7 mouse cellular contexts compared by ENCODE assay signal in genomic region chr11:40753836-40754235, GRCm38 (mm10). TPM values are rescaled to one million over a fixed set of nuclear protein-coding genes. Genes with fewer than 3 reads are reported as not detected.
A peak's percentile ranks its signal among the peaks of the same experiment; 100 is the strongest.
DNase-seq lines count a peak whose midpoint lies in the region; ATAC-seq lines count a peak whose summit lies in the region.

No protein-coding gene starts in this region.

- no peak for ATAC-seq in limb, embryonic 12.5 days (ENCODE audit: insufficient number of reproducible peaks, insufficient read depth, low FRiP score, low TSS enrichment, low read depth)
- ATAC-seq in embryonic facial prominence, embryonic 15.5 days (ENCODE audit: insufficient number of reproducible peaks, low FRiP score, low TSS enrichment, low read depth): no peak
- ATAC-seq in hindbrain, embryonic 14.5 days (ENCODE audit: low FRiP score): no peak
- ATAC-seq in neural tube, embryonic 13.5 days (ENCODE audit: low read depth): no peak

- H3K9ac ChIP-seq in limb, embryonic 12.5 days (replicated peaks): no peak overlapping the region
- H3K9ac ChIP-seq in embryonic facial prominence, embryonic 15.5 days: no peak overlapping the region
- no peak overlapping the region for H3K9ac ChIP-seq in hindbrain, embryonic 14.5 days
- no peak overlapping the region for H3K9ac ChIP-seq in neural tube, embryonic 13.5 days

- H3K27me3 ChIP-seq in limb, embryonic 12.5 days: no peaks in the 10 kb centered on the region
- no peaks in the 10 kb centered on the region for H3K27me3 ChIP-seq in limb, embryonic 10.5 days (ENCODE audit: low read depth, poor library complexity, severe bottlenecking)
- no peaks in the 10 kb centered on the region for H3K27me3 ChIP-seq in embryonic facial prominence, embryonic 15.5 days
- no peaks in the 10 kb centered on the region for H3K27me3 ChIP-seq in hindbrain, embryonic 14.5 days (ENCODE audit: control insufficient read depth, insufficient read depth, low read length)
- no peaks in the 10 kb centered on the region for H3K27me3 ChIP-seq in neural tube, embryonic 13.5 days

- peak overlapping the region; percentile 76 for H3K4me2 ChIP-seq in limb, embryonic 12.5 days
- H3K4me2 ChIP-seq in embryonic facial prominence, embryonic 15.5 days (replicated peaks): peak overlapping the region; percentile 74; the same call in 1 of the 2 replicates
- peak overlapping the region; percentile 76 for H3K4me2 ChIP-seq in hindbrain, embryonic 14.5 days (replicated peaks)
- H3K4me2 ChIP-seq in neural tube, embryonic 13.5 days: peak overlapping the region; percentile 75

- peaks cover 9% of the 10 kb centered on the region for H3K4me1 ChIP-seq in limb, embryonic 12.5 days (replicated peaks)
- H3K4me1 ChIP-seq in limb, embryonic 10.5 days: peaks cover 11% of the 10 kb centered on the region
- H3K4me1 ChIP-seq in embryonic facial prominence, embryonic 15.5 days: peaks cover 8% of the 10 kb centered on the region; the same call in 1 of the 2 replicates
- H3K4me1 ChIP-seq in hindbrain, embryonic 14.5 days (replicated peaks; ENCODE audit: control insufficient read depth, insufficient read depth, low read length): peaks cover 11% of the 10 kb centered on the region
- peaks cover 21% of the 10 kb centered on the region for H3K4me1 ChIP-seq in neural tube, embryonic 13.5 days (replicated peaks)

- H3K9me3 ChIP-seq in limb, embryonic 12.5 days: no peaks in the 10 kb centered on the region
- H3K9me3 ChIP-seq in limb, embryonic 10.5 days (replicated peaks): no peaks in the 10 kb centered on the region
- no peaks in the 10 kb centered on the region for H3K9me3 ChIP-seq in embryonic facial prominence, embryonic 15.5 days (replicated peaks)
- H3K9me3 ChIP-seq in hindbrain, embryonic 14.5 days (ENCODE audit: control insufficient read depth, low read length): no peaks in the 10 kb centered on the region
- H3K9me3 ChIP-seq in neural tube, embryonic 13.5 days: no peaks in the 10 kb centered on the region

- 0 out of 2 replicates have a peak, but pooled peaks cover 7% of the 10 kb centered on the region for H3K36me3 ChIP-seq in limb, embryonic 12.5 days
- H3K36me3 ChIP-seq in limb, embryonic 10.5 days: no peaks in the 10 kb centered on the region
- peaks cover 17% of the 10 kb centered on the region for H3K36me3 ChIP-seq in embryonic facial prominence, embryonic 15.5 days
- H3K36me3 ChIP-seq in hindbrain, embryonic 14.5 days (replicated peaks; ENCODE audit: control insufficient read depth, insufficient read depth): peaks cover 21% of the 10 kb centered on the region
- H3K36me3 ChIP-seq in neural tube, embryonic 13.5 days: peaks cover 15% of the 10 kb centered on the region

- H3K27ac ChIP-seq in limb, embryonic 12.5 days: no peak overlapping the region
- no peak overlapping the region for H3K27ac ChIP-seq in limb, embryonic 10.5 days
- no peak overlapping the region for H3K27ac ChIP-seq in embryonic facial prominence, embryonic 15.5 days (replicated peaks)
- H3K27ac ChIP-seq in hindbrain, embryonic 14.5 days: no peak overlapping the region
- no peak overlapping the region for H3K27ac ChIP-seq in neural tube, embryonic 13.5 days (replicated peaks)

- WGBS in limb, embryonic 12.5 days: 74% methylated on average over 6 of the region's 6 CpGs
- WGBS in limb, embryonic 10.5 days: 77% methylated on average over 6 of the region's 6 CpGs
- 55% methylated on average over 6 of the region's 6 CpGs for WGBS in embryonic facial prominence, embryonic 15.5 days
- 83% methylated on average over 6 of the region's 6 CpGs for WGBS in hindbrain, embryonic 14.5 days
- 86% methylated on average over 6 of the region's 6 CpGs for WGBS in neural tube, embryonic 13.5 days

- no peak for DNase-seq in limb, embryonic 10.5 days (ENCODE audit: low spot score)
- DNase-seq in hindbrain, embryonic 14.5 days (ENCODE audit: low spot score): no peak
- DNase-seq in ovary, postnatal 10 days (ENCODE audit: low spot score): no peak
- no peak for DNase-seq in cerebellum, postnatal 25 days

- H3K4me3 ChIP-seq in limb, embryonic 12.5 days (replicated peaks): no peak overlapping the region
- no peak overlapping the region for H3K4me3 ChIP-seq in limb, embryonic 10.5 days
- H3K4me3 ChIP-seq in embryonic facial prominence, embryonic 15.5 days (replicated peaks): peak overlapping the region; percentile 90
- H3K4me3 ChIP-seq in hindbrain, embryonic 14.5 days (replicated peaks; ENCODE audit: low read length): no peak overlapping the region
- H3K4me3 ChIP-seq in neural tube, embryonic 13.5 days: no peak overlapping the region

RNA-seq across cellular contexts. Expression of gene Ccng1, which starts 1.3 kb away (rescaled TPM):
- polyA plus RNA-seq in limb, embryonic 12.5 days (2016; fragmentation: Nextera tagmentation; extraction: Ambion mirVana): 27.6 and 29.2 TPM in 2 replicates
- polyA plus RNA-seq in limb, embryonic 10.5 days (2016; fragmentation: Nextera tagmentation; extraction: Ambion mirVana): 23.6 and 23.7 TPM in 2 replicates
- 48.4 and 50.0 TPM in 2 replicates for polyA plus RNA-seq in embryonic facial prominence, embryonic 15.5 days (2015; fragmentation: Nextera tagmentation; extraction: Ambion mirVana)
- 42.9 and 53.6 TPM in 2 replicates for polyA plus RNA-seq in hindbrain, embryonic 14.5 days (2014; fragmentation: Nextera tagmentation; extraction: Ambion mirVana)
- 41.8 and 44.1 TPM in 2 replicates for polyA plus RNA-seq in neural tube, embryonic 13.5 days (2015; fragmentation: Nextera tagmentation; extraction: Ambion mirVana)

RNA-seq across cellular contexts. Expression of gene Nudcd2, which starts 20.4 kb away (rescaled TPM):
- polyA plus RNA-seq in limb, embryonic 12.5 days (2016; fragmentation: Nextera tagmentation; extraction: Ambion mirVana): 205 and 207 TPM in 2 replicates
- polyA plus RNA-seq in limb, embryonic 10.5 days (2016; fragmentation: Nextera tagmentation; extraction: Ambion mirVana): 232 and 242 TPM in 2 replicates
- 118 and 124 TPM in 2 replicates for polyA plus RNA-seq in embryonic facial prominence, embryonic 15.5 days (2015; fragmentation: Nextera tagmentation; extraction: Ambion mirVana)
- polyA plus RNA-seq in hindbrain, embryonic 14.5 days (2014; fragmentation: Nextera tagmentation; extraction: Ambion mirVana): 59.2 and 59.9 TPM in 2 replicates
- polyA plus RNA-seq in neural tube, embryonic 13.5 days (2015; fragmentation: Nextera tagmentation; extraction: Ambion mirVana): 70.9 and 81.8 TPM in 2 replicates

RNA-seq across cellular contexts. Expression of gene Hmmr, which starts 20.6 kb away (rescaled TPM):
- polyA plus RNA-seq in limb, embryonic 12.5 days (2016; fragmentation: Nextera tagmentation; extraction: Ambion mirVana): 53.9 and 57.0 TPM in 2 replicates
- polyA plus RNA-seq in limb, embryonic 10.5 days (2016; fragmentation: Nextera tagmentation; extraction: Ambion mirVana): 54.2 and 55.5 TPM in 2 replicates
- polyA plus RNA-seq in embryonic facial prominence, embryonic 15.5 days (2015; fragmentation: Nextera tagmentation; extraction: Ambion mirVana): 35.1 and 35.5 TPM in 2 replicates
- polyA plus RNA-seq in hindbrain, embryonic 14.5 days (2014; fragmentation: Nextera tagmentation; extraction: Ambion mirVana): 6.9 and 7.2 TPM in 2 replicates
- 7.8 and 10.1 TPM in 2 replicates for polyA plus RNA-seq in neural tube, embryonic 13.5 days (2015; fragmentation: Nextera tagmentation; extraction: Ambion mirVana)

RNA-seq across cellular contexts. Expression of gene Mat2b, which starts 58.8 kb away (rescaled TPM):
- 104 and 107 TPM in 2 replicates for polyA plus RNA-seq in limb, embryonic 12.5 days (2016; fragmentation: Nextera tagmentation; extraction: Ambion mirVana)
- 116 and 123 TPM in 2 replicates for polyA plus RNA-seq in limb, embryonic 10.5 days (2016; fragmentation: Nextera tagmentation; extraction: Ambion mirVana)
- polyA plus RNA-seq in embryonic facial prominence, embryonic 15.5 days (2015; fragmentation: Nextera tagmentation; extraction: Ambion mirVana): 96.0 and 107 TPM in 2 replicates
- 57.4 and 62.2 TPM in 2 replicates for polyA plus RNA-seq in hindbrain, embryonic 14.5 days (2014; fragmentation: Nextera tagmentation; extraction: Ambion mirVana)
- polyA plus RNA-seq in neural tube, embryonic 13.5 days (2015; fragmentation: Nextera tagmentation; extraction: Ambion mirVana): 68.7 and 72.2 TPM in 2 replicates
